Mouse (Mus musculus): ENCODE measurements at regions not wholly inside any gene's neighbourhood (a gene's known extent, or its start where the extent isn't known, plus 50 kb on each side); places are given as distances from the start of the nearest gene placed in this dataset.

DNA sequence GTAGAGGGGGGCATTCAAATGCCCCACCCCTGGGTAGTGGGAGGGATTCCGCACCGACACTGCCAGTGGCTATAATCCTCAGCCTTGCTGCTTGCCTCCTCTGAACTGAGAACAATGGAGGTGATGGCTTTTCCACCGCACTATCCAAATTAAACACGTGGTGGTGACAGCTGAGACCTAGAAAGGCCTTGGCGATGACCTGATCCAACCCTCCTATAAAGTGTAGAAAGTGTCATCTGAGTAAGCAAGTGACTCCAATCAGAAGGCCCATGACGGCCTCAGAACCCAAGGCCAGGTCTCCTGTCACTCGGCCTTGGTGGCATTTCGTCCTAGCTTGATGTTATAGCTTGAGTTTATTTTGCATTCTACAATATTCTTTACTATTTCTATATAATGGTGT lies 181.5 kb upstream of the Zfp703 start:
- Histone ChIP-seq H3K27me3 (ENCODE audit: insufficient read depth, low read length) (no peaks in the 10 kb centered on the region), H3K4me3 (ENCODE audit: low read depth, low read length) (no peak overlapping the region), H3K9ac (replicated peaks; ENCODE audit: low read length, poor library complexity, severe bottlenecking) (no peak overlapping the region), H3K9me3 (ENCODE audit: low read length) (no peaks in the 10 kb centered on the region), H3K36me3 (ENCODE audit: insufficient read depth, low read length) (no peaks in the 10 kb centered on the region), H3K4me1 (ENCODE audit: insufficient read depth, low read length) (no peaks in the 10 kb centered on the region), H3K4me2 (ENCODE audit: low read depth, low read length, poor library complexity, severe bottlenecking) (no peak overlapping the region), H3K27ac (ENCODE audit: low read depth, low read length) (no peak overlapping the region)
- no peak for ATAC-seq (ENCODE audit: low FRiP score)
- DNase-seq (ENCODE audit: low spot score), result no peak
- WGBS, result 66% methylated on average over 8 of the region's 8 CpGs
- TF ChIP-seq CTCF (IDR thresholded peaks at IDR 0.05), result no peak

GRCm38 (mm10) chr8:26799814-26800213 lies 177.3 kb upstream of the Zfp703 start:
- H3K4me2 ChIP-seq (ENCODE audit: low read depth, low read length, poor library complexity, severe bottlenecking), result no peak overlapping the region
- ATAC-seq (ENCODE audit: low FRiP score) (no peak), DNase-seq (ENCODE audit: low spot score) (no peak)
- no peak for TF ChIP-seq CTCF (IDR thresholded peaks at IDR 0.05)
- 36% methylated on average over 1 of the region's 1 CpGs for WGBS
- H3K4me1 ChIP-seq (ENCODE audit: insufficient read depth, low read length), result no peaks in the 10 kb centered on the region
- H3K27ac ChIP-seq (ENCODE audit: low read depth, low read length), result no peak overlapping the region
- no peak overlapping the region for H3K4me3 ChIP-seq (ENCODE audit: low read depth, low read length)
- H3K9ac ChIP-seq (replicated peaks; ENCODE audit: low read length, poor library complexity, severe bottlenecking), result no peak overlapping the region
- H3K36me3 ChIP-seq (ENCODE audit: insufficient read depth, low read length), result no peaks in the 10 kb centered on the region
- no peaks in the 10 kb centered on the region for H3K9me3 ChIP-seq (ENCODE audit: low read length)
- H3K27me3 ChIP-seq (ENCODE audit: insufficient read depth, low read length), result no peaks in the 10 kb centered on the region

GRCm38 (mm10) chr8:26804089-26804488 lies 173.0 kb upstream of the Zfp703 start:
- Histone ChIP-seq H3K27me3 (ENCODE audit: insufficient read depth, low read length) (no peaks in the 10 kb centered on the region), H3K27ac (ENCODE audit: low read depth, low read length) (no peak overlapping the region), H3K9ac (replicated peaks; ENCODE audit: low read length, poor library complexity, severe bottlenecking) (no peak overlapping the region), H3K4me2 (ENCODE audit: low read depth, low read length, poor library complexity, severe bottlenecking) (no peak overlapping the region), H3K9me3 (ENCODE audit: low read length) (no peaks in the 10 kb centered on the region), H3K36me3 (ENCODE audit: insufficient read depth, low read length) (no peaks in the 10 kb centered on the region), H3K4me3 (ENCODE audit: low read depth, low read length) (no peak overlapping the region), H3K4me1 (ENCODE audit: insufficient read depth, low read length) (peaks cover 10% of the 10 kb centered on the region; the same call in 1 of the 2 replicates)
- DNase-seq (ENCODE audit: low spot score) (no peak), ATAC-seq (ENCODE audit: low FRiP score) (no peak)
- WGBS, result 80% methylated on average over 9 of the region's 9 CpGs
- no peak for TF ChIP-seq CTCF (IDR thresholded peaks at IDR 0.05)

- H3K4me3 ChIP-seq (ENCODE audit: low read depth, low read length), result no peak overlapping the region
- no peaks in the 10 kb centered on the region for H3K9me3 ChIP-seq (ENCODE audit: low read length)
- peaks cover 10% of the 10 kb centered on the region; the same call in 1 of the 2 replicates for H3K4me1 ChIP-seq (ENCODE audit: insufficient read depth, low read length)
- H3K4me2 ChIP-seq (ENCODE audit: low read depth, low read length, poor library complexity, severe bottlenecking), result no peak overlapping the region
- no peak overlapping the region for H3K9ac ChIP-seq (replicated peaks; ENCODE audit: low read length, poor library complexity, severe bottlenecking)
- no peak overlapping the region for H3K27ac ChIP-seq (ENCODE audit: low read depth, low read length)
- H3K36me3 ChIP-seq (ENCODE audit: insufficient read depth, low read length), result no peaks in the 10 kb centered on the region
- H3K27me3 ChIP-seq (ENCODE audit: insufficient read depth, low read length), result no peaks in the 10 kb centered on the region
- ATAC-seq (ENCODE audit: low FRiP score), result no peak
- no peak for TF ChIP-seq CTCF (IDR thresholded peaks at IDR 0.05)
- peak; percentile 19 for DNase-seq (ENCODE audit: low spot score)
- 23% methylated on average over 7 of the region's 7 CpGs for WGBS
Measured at GRCm38 (mm10) chr8:26804901-26805341, 172.2 kb upstream of the Zfp703 start.

DNA sequence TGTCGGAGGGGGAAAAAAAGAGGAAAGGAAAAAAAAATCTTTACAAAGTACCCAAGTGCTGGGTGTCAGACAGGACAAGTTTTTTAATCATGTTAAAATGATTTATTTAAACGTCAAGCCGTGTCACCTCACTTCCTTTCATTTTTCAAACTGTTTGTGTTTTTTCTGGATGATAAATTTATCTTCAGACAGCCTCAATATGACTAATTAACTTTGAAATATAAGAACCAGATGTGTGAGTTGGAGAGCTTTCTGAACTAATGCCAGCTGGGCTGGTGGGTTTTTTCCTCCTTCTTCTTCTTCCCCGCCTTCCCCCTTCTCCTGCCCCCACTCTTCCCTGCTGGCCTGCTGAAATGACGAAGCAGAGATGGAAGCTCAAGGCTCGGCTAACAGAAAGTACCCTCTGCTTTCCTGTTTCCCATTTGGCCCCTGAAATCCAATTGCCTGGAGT lies 171.7 kb upstream of the Zfp703 start:
- Histone ChIP-seq H3K9me3 (ENCODE audit: low read length) (no peaks in the 10 kb centered on the region), H3K4me2 (ENCODE audit: low read depth, low read length, poor library complexity, severe bottlenecking) (no peak overlapping the region), H3K4me3 (ENCODE audit: low read depth, low read length) (no peak overlapping the region), H3K27ac (ENCODE audit: low read depth, low read length) (no peak overlapping the region), H3K9ac (replicated peaks; ENCODE audit: low read length, poor library complexity, severe bottlenecking) (no peak overlapping the region), H3K36me3 (ENCODE audit: insufficient read depth, low read length) (no peaks in the 10 kb centered on the region), H3K4me1 (ENCODE audit: insufficient read depth, low read length) (peaks cover 10% of the 10 kb centered on the region; the same call in 1 of the 2 replicates), H3K27me3 (ENCODE audit: insufficient read depth, low read length) (no peaks in the 10 kb centered on the region)
- no peak for TF ChIP-seq CTCF (IDR thresholded peaks at IDR 0.05)
- WGBS, result 26% methylated on average over 6 of the region's 6 CpGs
- DNase-seq (ENCODE audit: low spot score), result peak; percentile 15
- no peak for ATAC-seq (ENCODE audit: low FRiP score)

GRCm38 (mm10) chr8:26808111-26808651 lies 168.9 kb upstream of the Zfp703 start:
- H3K4me3 ChIP-seq (ENCODE audit: low read depth, low read length), result no peak overlapping the region
- H3K36me3 ChIP-seq (ENCODE audit: insufficient read depth, low read length), result no peaks in the 10 kb centered on the region
- WGBS, result 22% methylated on average over 11 of the region's 11 CpGs
- no peaks in the 10 kb centered on the region for H3K27me3 ChIP-seq (ENCODE audit: insufficient read depth, low read length)
- no peak for ATAC-seq (ENCODE audit: low FRiP score)
- no peak for TF ChIP-seq CTCF (IDR thresholded peaks at IDR 0.05)
- no peaks in the 10 kb centered on the region for H3K9me3 ChIP-seq (ENCODE audit: low read length)
- no peak overlapping the region for H3K9ac ChIP-seq (replicated peaks; ENCODE audit: low read length, poor library complexity, severe bottlenecking)
- H3K4me2 ChIP-seq (ENCODE audit: low read depth, low read length, poor library complexity, severe bottlenecking), result no peak overlapping the region
- peak; percentile 42 for DNase-seq (ENCODE audit: low spot score)
- no peak overlapping the region for H3K27ac ChIP-seq (ENCODE audit: low read depth, low read length)
- peaks cover 10% of the 10 kb centered on the region; the same call in 1 of the 2 replicates for H3K4me1 ChIP-seq (ENCODE audit: insufficient read depth, low read length)
